Mouse (Mus musculus) heart, embryonic 16.5 days (tissue): ENCODE data around the gene Arhgef9. TPM values are rescaled to one million over a fixed set of nuclear protein-coding genes. Genes with fewer than 3 reads are reported as not detected.

Experiments
- ATAC-seq: fragments of 200-750 bp; cut with Nextera tagmentation; replicated peaks from 2 replicates; pipeline ENCODE4 v1.8.0; 2017; ENCODE audit warnings: moderate number of reproducible peaks; ENCODE audit not compliant: insufficient read depth, low FRiP score; ENCODE audit errors: extremely low read depth
- H3K27ac ChIP-seq: fragments of 300-500 bp; sonication (generic); 2 replicates; pipeline ENCODE4 v1.5.1; 2014; ENCODE audit warnings: mild to moderate bottlenecking, low read length, control low read depth, moderate library complexity
- H3K27me3 ChIP-seq: fragments of 300-500 bp; sonication (generic); 2 replicates; pipeline ENCODE4 v1.6.1; 2014; ENCODE audit warnings: low read length, mixed read lengths; ENCODE audit not compliant: control insufficient read depth, insufficient read depth
- H3K36me3 ChIP-seq: fragments of 300-500 bp; sonication (generic); 2 replicates; pipeline ENCODE4 v1.6.1; 2014; ENCODE audit not compliant: control insufficient read depth, insufficient read depth
- H3K4me1 ChIP-seq: fragments of 300-500 bp; sonication (generic); 2 replicates; pipeline ENCODE4 v1.6.1; 2014; ENCODE audit warnings: low read length, mixed read lengths; ENCODE audit not compliant: control insufficient read depth, insufficient read depth
- H3K4me2 ChIP-seq: fragments of 300-500 bp; sonication (generic); 2 replicates; pipeline ENCODE4 v1.6.1; 2014; ENCODE audit warnings: low read depth, mild to moderate bottlenecking, control low read depth, low read length
- H3K4me3 ChIP-seq: fragments of 300-500 bp; sonication (generic); 2 replicates; pipeline ENCODE4 v1.5.1; 2014; ENCODE audit warnings: mild to moderate bottlenecking, control low read depth, low read length
- H3K9ac ChIP-seq: fragments of 300-500 bp; sonication (generic); 2 replicates; pipeline ENCODE4 v1.6.1; 2014; ENCODE audit warnings: low read length, control low read depth
- H3K9me3 ChIP-seq: fragments of 300-500 bp; sonication (generic); replicated peaks from 2 replicates; pipeline ENCODE4 v1.6.1; 2016; ENCODE audit warnings: low read length; ENCODE audit not compliant: control insufficient read depth
- WGBS: fragments of 180-500 bp; shearing (Covaris S2); extraction: QIAGEN DNeasy Blood & Tissue Kit; methylation state at CpG from one replicate; pipeline ENCODE4 v1.1.7; 2014; 5-methylcytosine and 5-hydroxymethylcytosine counted together
- polyA plus RNA-seq: library from polyadenylated mRNA; unstranded; fragments of >200 nt; fragmentation: Nextera tagmentation; extraction: Ambion mirVana; gene quantifications from 2 replicates; pipeline ENCODE4 v1.2.1, GENCODE M21; 2015

The Arhgef9 gene
- polyA plus RNA-seq, 1 experiment from 2014 or later: 10.5 TPM

DNA sequence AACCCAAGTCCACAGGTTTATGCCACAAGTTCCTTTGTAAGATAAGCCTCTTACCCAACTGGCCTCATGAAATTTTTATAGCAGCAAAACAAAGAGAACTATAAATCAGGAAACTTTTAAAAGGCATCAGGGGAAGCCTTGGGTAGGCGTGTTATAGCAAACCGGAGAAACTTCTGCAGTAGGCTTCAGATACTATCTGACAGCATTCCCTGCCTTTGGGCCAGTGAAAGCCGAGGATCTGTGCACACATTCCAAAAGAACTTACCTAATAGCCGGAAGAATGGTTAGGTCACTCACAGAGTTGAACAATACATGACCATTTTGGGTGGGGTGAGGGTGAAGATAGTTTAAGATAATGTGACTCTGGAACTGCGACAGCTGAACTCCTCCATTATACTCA lies 168.7 kb downstream of the Arhgef9 start:
- H3K9ac ChIP-seq: no peak overlapping the region
- no peak overlapping the region for H3K4me2 ChIP-seq
- H3K9me3 ChIP-seq: no peaks in the 10 kb centered on the region
- H3K36me3 ChIP-seq: no peaks in the 10 kb centered on the region
- no peaks in the 10 kb centered on the region for H3K27me3 ChIP-seq
- H3K27ac ChIP-seq: no peak overlapping the region
- no peaks in the 10 kb centered on the region for H3K4me1 ChIP-seq
- 51% methylated on average over 5 of the region's 5 CpGs for WGBS
- no peak for ATAC-seq
- no peak overlapping the region for H3K4me3 ChIP-seq

DNA sequence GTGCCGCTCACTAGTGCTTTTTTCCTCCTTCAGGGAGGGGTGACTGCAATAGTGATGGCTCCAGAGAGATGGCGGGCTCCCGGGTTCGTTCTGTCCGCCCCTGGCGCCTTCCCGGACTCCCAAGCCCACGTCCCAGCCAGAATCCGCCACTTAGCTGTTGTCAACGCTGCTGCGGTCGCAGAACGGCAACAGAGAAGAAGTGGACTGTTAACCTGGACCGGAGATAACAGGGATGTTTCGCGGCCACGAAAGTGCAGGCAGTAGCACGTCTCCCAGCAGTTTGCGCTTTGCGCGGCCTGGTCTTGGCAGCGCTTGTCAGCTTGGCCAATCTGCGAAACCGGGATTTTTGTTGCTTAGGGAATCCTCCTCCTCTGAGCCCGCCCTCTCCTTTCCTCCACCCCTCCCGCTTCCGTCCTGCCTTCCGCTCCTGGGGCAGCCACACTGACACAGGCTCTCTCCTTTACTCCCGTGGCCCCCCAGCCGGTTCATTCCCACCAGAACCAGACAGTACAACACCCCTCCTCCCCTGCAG lies 170.2 kb downstream of the Arhgef9 start, which contains the start of gene Spin4:
Spin4 (minus strand) TSS at position 322 of the 532 bp plus-strand sequence.
- Histone ChIP-seq H3K9me3 (no peaks in the 10 kb centered on the region), H3K27ac (peak within 1 kb of the TSS; percentile 95), H3K36me3 (no peaks in the 10 kb centered on the region), H3K4me1 (no peaks in the 10 kb centered on the region), H3K27me3 (no peaks in the 10 kb centered on the region), H3K4me3 (peak within 1 kb of the TSS; percentile 67), H3K4me2 (peak within 1 kb of the TSS; percentile 72), H3K9ac (peak within 1 kb of the TSS; percentile 77)
- 15% methylated on average over 29 of the region's 30 CpGs for WGBS
- ATAC-seq: peak; percentile 95

DNA sequence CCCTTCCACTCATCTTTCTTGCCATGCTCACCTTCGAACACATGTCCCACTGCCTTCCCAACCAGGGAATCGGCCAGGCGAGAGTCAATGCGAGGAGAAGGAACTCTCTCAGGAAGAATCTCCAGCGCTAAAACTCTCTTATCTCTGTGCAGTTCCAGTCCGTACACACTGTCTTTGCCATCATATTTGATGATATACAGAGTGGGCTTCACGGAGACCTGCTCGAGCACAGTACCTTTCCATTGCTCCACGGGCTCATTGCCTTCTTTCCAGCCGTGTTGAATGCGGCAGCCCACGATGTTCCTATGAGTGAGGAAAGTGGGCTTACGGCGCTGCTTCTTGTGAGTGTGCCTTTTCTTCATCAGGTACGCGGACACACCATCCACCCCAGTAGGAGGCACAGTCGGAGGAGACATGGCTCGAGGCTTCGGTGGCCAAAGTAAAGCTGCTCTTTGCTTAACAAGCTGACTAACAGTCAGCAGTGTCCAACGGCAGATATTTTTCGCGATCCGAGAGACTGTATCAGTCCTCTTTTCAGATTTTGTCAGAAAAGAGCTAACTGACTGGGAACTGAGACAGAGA lies 170.8 kb downstream of the Arhgef9 start:
- Histone ChIP-seq H3K4me3 (peak overlapping the region; percentile 67), H3K9ac (peak overlapping the region; percentile 77), H3K36me3 (no peaks in the 10 kb centered on the region), H3K4me2 (peak overlapping the region; percentile 72), H3K27me3 (no peaks in the 10 kb centered on the region), H3K4me1 (no peaks in the 10 kb centered on the region), H3K27ac (peak overlapping the region; percentile 95), H3K9me3 (no peaks in the 10 kb centered on the region)
- 18% methylated on average over 23 of the region's 23 CpGs for WGBS
- peak; percentile 62 for ATAC-seq

DNA sequence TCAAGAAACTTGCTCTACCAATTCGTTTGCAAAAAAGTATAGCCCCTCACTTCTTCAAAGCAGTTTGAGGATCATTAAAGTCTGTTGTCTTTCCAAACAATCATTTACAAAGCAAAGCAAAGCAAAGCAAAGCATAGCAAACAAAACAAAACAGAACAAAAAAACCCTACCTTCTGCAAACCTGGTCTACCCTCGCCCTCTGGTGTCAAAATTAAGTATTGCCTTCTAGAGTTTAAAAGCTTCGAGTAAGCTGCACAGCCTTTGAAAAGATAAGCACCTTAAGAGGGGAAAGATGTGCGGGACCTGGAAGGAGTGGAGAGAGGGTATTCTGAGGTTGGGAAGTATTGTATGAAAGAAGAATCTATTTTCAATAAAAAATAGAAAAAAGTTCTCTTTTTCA lies 184.6 kb downstream of the Arhgef9 start:
- no peak overlapping the region for H3K4me2 ChIP-seq
- H3K4me1 ChIP-seq: no peaks in the 10 kb centered on the region
- H3K36me3 ChIP-seq: no peaks in the 10 kb centered on the region
- H3K9ac ChIP-seq: no peak overlapping the region
- no peak overlapping the region for H3K27ac ChIP-seq
- H3K9me3 ChIP-seq: no peaks in the 10 kb centered on the region
- no peak for ATAC-seq
- WGBS: 18% methylated on average over 4 of the region's 4 CpGs
- no peak overlapping the region for H3K4me3 ChIP-seq
- H3K27me3 ChIP-seq: no peaks in the 10 kb centered on the region

Other genes with a start within 250 kb of the Arhgef9 start
- 3.2 and 3.3 TPM in 2 replicates for gene Spin4, start 170.2 kb downstream of the Arhgef9 start, polyA plus RNA-seq
- 5.8 and 5.9 TPM in 2 replicates for gene Amer1, start 248.0 kb upstream of the Arhgef9 start, polyA plus RNA-seq